Mouse (Mus musculus): ENCODE results near the gene Rerg.

DNA sequence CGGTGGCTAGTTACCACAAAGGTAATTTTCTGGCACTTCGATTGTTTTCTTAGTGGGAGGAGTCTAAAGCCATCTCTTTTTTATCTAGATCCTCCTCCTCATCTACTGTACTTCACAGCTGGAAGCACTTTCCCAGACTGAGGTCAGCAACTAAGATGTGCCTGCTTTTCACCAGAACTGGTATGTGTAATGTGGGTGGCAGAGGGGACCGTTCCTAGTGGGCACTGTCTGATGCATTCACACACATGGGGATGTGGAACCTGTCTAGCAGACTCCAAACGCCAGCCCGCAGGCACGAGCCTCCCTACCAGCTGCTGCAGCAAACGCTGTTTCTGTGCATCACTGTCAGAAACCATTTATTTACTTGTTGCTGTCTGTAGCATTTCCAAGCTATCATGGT is 31.3 kb upstream of the Rerg start:
- TF ChIP-seq CTCF (IDR thresholded peaks at IDR 0.05; ENCODE audit: low read depth), result no peak
- TF ChIP-seq EP300 (IDR thresholded peaks at IDR 0.05; ENCODE audit: low read depth), result no peak
